Mouse (Mus musculus) cerebellum, adult 2 months (tissue): ENCODE results near the gene Atp11b.

Source experiments
- CTCF ChIP-seq: fragments of 200-500 bp; IDR thresholded peaks from 2 replicates; pipeline ENCODE4 v1.5.1; 2011; ENCODE audit warnings: low read depth, mild to moderate bottlenecking, control low read depth, low read length, moderate library complexity, borderline replicate concordance; ENCODE audit not compliant: insufficient read depth
- POLR2A ChIP-seq: fragments of 200-500 bp; IDR thresholded peaks from 2 replicates; pipeline ENCODE4 v1.6.1; 2011; ENCODE audit warnings: low read length, control low read depth, borderline replicate concordance; ENCODE audit not compliant: insufficient read depth

GRCm38 (mm10) chr3:35751724-35752123 is 2.2 kb upstream of the Atp11b start:
- TF ChIP-seq POLR2A (no peak), CTCF (no peak)
